Mouse (Mus musculus) ES-E14 (cell line): Measurements from ENCODE around the gene Gucy2d. TPM values are rescaled to one million over a fixed set of nuclear protein-coding genes. Genes with fewer than 3 reads are reported as not detected.

ENCODE experiments used
- DNase-seq: peaks from one replicate; pipeline ENCODE4 v3.0.0-alpha.2; 2013; ENCODE audit warnings: low read depth, low spot score
- H3K27ac ChIP-seq: 2 replicates; pipeline ENCODE4 v1.5.1; 2012; ENCODE audit warnings: low read depth, mild to moderate bottlenecking, low read length, moderate library complexity, mixed read lengths; ENCODE audit not compliant: poor library complexity, insufficient read depth, severe bottlenecking
- H3K36me3 ChIP-seq: 2 replicates; pipeline ENCODE4 v1.6.1; 2012; ENCODE audit warnings: mild to moderate bottlenecking, low read length, moderate library complexity, mixed read lengths; ENCODE audit not compliant: control insufficient read depth, poor library complexity, insufficient read depth, severe bottlenecking
- H3K4me1 ChIP-seq, 2 experiments: fragments of 150-350 bp in 1 of 2; sonication (generic) in 1 of 2; 2 replicates each; pipeline ENCODE4 v1.6.1; 2012; ENCODE audit warnings: low read length in 2 of 2, mild to moderate bottlenecking in 1 of 2, mixed read lengths in 1 of 2; ENCODE audit not compliant: control insufficient read depth in 2 of 2, insufficient read depth in 2 of 2, poor library complexity in 1 of 2
- H3K4me3 ChIP-seq, 2 experiments: fragments of 150-350 bp in 1 of 2; sonication (generic) in 1 of 2; 2 replicates each; pipeline ENCODE4 v1.5.1; 2012; ENCODE audit warnings: low read length in 2 of 2, low read depth in 1 of 2, mild to moderate bottlenecking in 1 of 2, mixed read lengths in 1 of 2; ENCODE audit not compliant: insufficient read depth in 1 of 2, poor library complexity in 1 of 2, severe bottlenecking in 1 of 2
- H3K9ac ChIP-seq: 2 replicates; pipeline ENCODE4 v1.6.1; 2012; ENCODE audit warnings: low read depth, mild to moderate bottlenecking, low read length, mixed read lengths; ENCODE audit not compliant: poor library complexity, insufficient read depth, severe bottlenecking
- H3K9me3 ChIP-seq: fragments of 150-350 bp; sonication (generic); 2 replicates; pipeline ENCODE4 v1.6.1; 2012; ENCODE audit warnings: low read depth, mild to moderate bottlenecking, low read length; ENCODE audit not compliant: control insufficient read depth, insufficient read depth
- CHD2 ChIP-seq: IDR thresholded peaks from 2 replicates; pipeline ENCODE4 v1.6.1; 2014; ENCODE audit warnings: mild to moderate bottlenecking, low read depth, low read length, inconsistent platforms
- HCFC1 ChIP-seq: IDR thresholded peaks from 2 replicates; pipeline ENCODE4 v1.6.1; 2012; ENCODE audit warnings: low read length, inconsistent platforms, borderline replicate concordance; ENCODE audit not compliant: insufficient read depth
- MAFK ChIP-seq: IDR thresholded peaks from 2 replicates; pipeline ENCODE4 v1.6.1; 2014; ENCODE audit warnings: mild to moderate bottlenecking, low read depth, low read length, inconsistent platforms; ENCODE audit not compliant: insufficient read depth
- ZC3H11A ChIP-seq: IDR thresholded peaks from 2 replicates; pipeline ENCODE4 v1.6.1; 2012; ENCODE audit warnings: low read depth, mild to moderate bottlenecking, inconsistent platforms, low read length, borderline replicate concordance
- ZNF384 ChIP-seq: IDR thresholded peaks from 2 replicates; pipeline ENCODE4 v1.6.1; 2012; ENCODE audit warnings: low read depth, low read length, inconsistent platforms
- in situ Hi-C, 2 experiments: fragments of 600-800 bp; cut with MboI; formaldehyde crosslinking; loops; one replicate each; pipeline ENCODE4 v1.15.1; 2025; ENCODE audit warnings: low sequenced_read_pairs in 2 of 2, inconsistent platforms in 1 of 2; ENCODE audit not compliant: unreplicated experiment in 2 of 2
- total RNA-seq: library from RNA; depleted of rRNA; stranded (reverse); fragments of 300-350 nt; gene quantifications from 2 replicates; pipeline ENCODE4 v1.2.3, GENCODE M21; 2012; rRNA removed

The Gucy2d gene
- total RNA-seq, 1 experiment, result not detected

GRCm38 (mm10) chr7:98524869-98525699 is 84.9 kb downstream of the Gucy2d start:
- no peak for DNase-seq
- H3K9me3 ChIP-seq, result no peaks in the 10 kb centered on the region
- H3K4me3 ChIP-seq, result no peak overlapping the region
- H3K9ac ChIP-seq, result no peak overlapping the region
- H3K27ac ChIP-seq, result no peak overlapping the region
- no peaks in the 10 kb centered on the region for H3K36me3 ChIP-seq
- H3K4me1 ChIP-seq, result no peaks in the 10 kb centered on the region
- in situ Hi-C loops, result no loop called here
- TF ChIP-seq ZC3H11A (no peak), CHD2 (no peak), ZNF384 (no peak), MAFK (no peak), HCFC1 (no peak)

Other genes starting within 250 kb of the Gucy2d start
- 0.09 and 0.11 TPM in 2 replicates for gene B3gnt6, start 240.9 kb upstream of the Gucy2d start, total RNA-seq
- 25.3 and 26.2 TPM in 2 replicates for gene Acer3, start 119.2 kb upstream of the Gucy2d start, total RNA-seq
- 17.8 and 23.9 TPM in 2 replicates for gene Tsku, start 79.1 kb upstream of the Gucy2d start, total RNA-seq
- 0.48 and 0.62 TPM in 2 replicates for gene Lrrc32, start 48.9 kb downstream of the Gucy2d start, total RNA-seq
- 25.5 and 30.7 TPM in 2 replicates for gene Emsy, start 216.4 kb downstream of the Gucy2d start, total RNA-seq